Mouse (Mus musculus) left cerebral cortex, postnatal 10 days (tissue): ENCODE results near the gene Ncaph. TPM values are rescaled to one million over a fixed set of nuclear protein-coding genes. Genes with fewer than 3 reads are reported as not detected.
"Not testable (repeated sequence)": the region's sequence is repeated elsewhere in the genome, so short reads cannot be mapped to it uniquely, and the experiment has no call there.

Experiments
- DNase-seq, 2 experiments: peaks; one replicate each; pipeline ENCODE4 v3.0.0; 2021 to 2022; ENCODE audit warnings: low spot score in 2 of 2, mixed read lengths in 1 of 2; ENCODE audit errors: extremely low spot score in 1 of 2
- intact Hi-C: fragments of 180-260 bp; cut with DNase I; formaldehyde crosslinking; loops from one replicate; pipeline ENCODE4 v1.15.1; 2025
- total RNA-seq, 2 experiments: library from RNA; stranded (reverse); gene quantifications; 2 replicates each; pipeline ENCODE4 v1.2.3; 2021

The Ncaph gene
- total RNA-seq, 2 experiments from 2014 or later = 6.0 to 6.7 TPM

- intact Hi-C loops = no loop called here
- DNase-seq = no peak
These were observed 24.8 kb downstream of the Ncaph start for GRCm38 (mm10) chr2:127108986-127109385.

DNA sequence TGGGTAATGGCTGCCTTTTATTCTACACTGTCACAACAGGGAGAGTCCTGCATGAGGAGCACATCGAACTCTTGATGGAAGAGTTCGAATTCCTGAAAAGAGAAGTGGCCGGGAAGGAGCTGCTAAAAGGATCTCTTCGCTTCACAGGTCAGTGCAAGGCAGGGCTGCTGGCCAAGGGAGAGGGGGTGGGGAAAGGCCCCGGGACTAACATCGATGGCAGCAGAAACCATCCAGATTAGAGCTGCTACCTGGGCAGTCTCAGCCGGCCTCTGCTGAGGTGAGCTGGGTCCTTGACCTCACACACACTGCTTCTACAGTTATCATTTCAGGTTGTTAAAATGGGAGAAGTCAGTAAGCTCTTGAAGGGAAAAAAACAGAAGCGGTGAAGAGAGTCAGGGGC, 41.8 kb downstream of the Ncaph start:
- intact Hi-C loops = loop anchor here (10.0 kb wide), 1 partner anchor 113 kb away; the partner anchor contains the start of genes 1810024B03Rik and Snrnp200
- DNase-seq = no peak

DNA sequence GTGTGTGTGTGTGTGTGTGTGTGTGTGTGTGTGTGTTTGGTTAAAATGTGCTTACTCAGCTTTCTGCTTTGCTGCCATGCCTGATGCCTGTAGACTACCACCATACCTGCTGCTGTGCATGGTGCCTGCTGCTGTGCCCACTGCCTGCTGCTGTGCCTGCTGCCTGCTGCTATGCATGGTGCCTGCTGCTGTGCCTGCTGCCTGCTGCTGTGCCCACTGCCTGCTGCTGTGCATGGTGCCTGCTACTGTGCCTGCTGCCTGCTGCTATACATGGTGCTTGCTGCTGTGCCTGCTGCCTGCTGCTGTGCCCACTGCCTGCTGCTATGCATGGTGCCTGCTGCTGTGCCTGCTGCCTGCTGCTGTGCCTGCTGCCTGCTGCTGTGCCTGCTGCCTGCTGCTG, 43.6 kb downstream of the Ncaph start:
- not testable (repeated sequence) for DNase-seq
- intact Hi-C loops = loop anchor here (10.0 kb wide), 1 partner anchor 115 kb away; the partner anchor contains the start of genes 1810024B03Rik and Snrnp200

- intact Hi-C loops = no loop called here
These were observed 47.5 kb downstream of the Ncaph start for GRCm38 (mm10) chr2:127086235-127086634.

GRCm38 (mm10) chr2:127080591-127081218, 53.0 kb downstream of the Ncaph start:
- DNase-seq = no peak
- intact Hi-C loops = no loop called here

More at GRCm38 (mm10) chr2:127086235-127086634, 47.5 kb downstream of the Ncaph start:
- DNase-seq = no peak

DNA sequence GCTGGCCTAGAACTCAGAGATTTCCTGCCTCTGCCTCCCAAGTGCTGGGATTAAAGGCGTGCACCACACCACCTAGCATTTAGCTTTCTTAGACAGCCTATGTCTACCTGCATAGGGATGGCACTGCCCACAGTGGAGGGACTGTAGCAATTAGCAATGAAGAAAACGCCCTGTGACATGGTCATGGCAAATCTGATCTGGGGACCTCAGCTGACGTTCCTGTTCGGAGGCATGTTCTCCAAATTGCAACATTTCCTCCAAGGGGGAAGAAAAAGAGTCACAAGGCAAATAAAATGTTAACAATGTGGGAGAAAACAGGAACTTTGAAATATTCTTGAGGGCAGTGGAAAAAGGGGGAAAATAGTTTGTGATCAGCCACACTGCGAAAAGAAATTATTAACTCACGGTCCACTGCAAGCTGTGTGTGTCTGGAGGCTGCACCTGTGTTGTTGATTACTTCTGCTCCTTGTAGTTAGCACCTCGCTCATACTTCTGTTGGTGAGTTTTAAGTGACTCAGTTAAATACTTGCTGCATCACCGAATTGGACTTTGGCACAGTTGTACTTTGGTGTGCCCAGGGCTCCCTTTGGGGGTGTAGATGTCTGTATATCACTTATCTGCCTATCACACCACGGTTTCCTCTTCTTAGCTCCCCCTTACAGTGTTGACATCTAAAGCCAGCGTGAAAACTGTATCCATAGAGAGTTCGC, 53.7 kb downstream of the Ncaph start:
- intact Hi-C loops = no loop called here
- no peak for DNase-seq

DNA sequence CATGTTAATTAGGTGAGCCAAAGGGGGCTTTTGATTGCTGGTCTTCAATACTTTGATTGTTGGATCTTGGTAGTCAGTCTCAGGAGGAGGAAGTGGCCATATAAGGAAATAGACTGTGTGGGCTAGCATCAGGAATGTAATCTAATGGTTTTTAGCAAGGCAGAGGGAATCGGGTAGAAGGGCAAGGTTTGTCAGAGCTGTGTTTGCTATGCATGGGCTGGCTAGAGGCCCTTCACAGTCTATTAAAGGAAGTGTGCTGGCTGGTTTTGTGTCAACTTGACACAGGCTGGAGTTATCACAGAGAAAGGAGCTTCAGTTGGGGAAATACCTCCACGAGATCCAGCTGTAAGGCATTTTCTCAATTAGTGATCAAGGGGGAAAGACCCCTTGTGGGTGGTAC, 54.7 kb downstream of the Ncaph start:
- intact Hi-C loops = not testable (repeated sequence)

DNA sequence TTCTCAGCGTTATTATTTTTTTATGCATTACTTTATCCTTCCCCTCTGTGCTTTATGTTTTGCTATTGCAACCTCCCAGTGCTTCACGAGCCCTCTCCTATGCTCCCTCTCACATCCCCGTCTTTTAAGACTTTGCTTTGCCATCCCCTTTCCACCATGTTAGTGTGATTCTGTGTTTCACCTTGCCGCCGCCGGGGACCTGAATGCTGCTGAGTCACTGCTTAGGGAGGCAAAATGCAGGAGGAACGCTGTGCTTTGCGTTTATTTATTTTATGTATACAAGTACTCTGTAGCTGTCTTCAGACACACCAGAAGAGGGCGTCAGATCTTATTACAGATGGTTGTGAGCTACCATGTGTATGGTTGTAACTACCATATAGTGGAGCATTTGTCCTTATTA, 56.1 kb downstream of the Ncaph start:
- intact Hi-C loops = no loop called here
- DNase-seq = no peak

More for the DNA sequence above, 54.7 kb downstream of the Ncaph start:
- DNase-seq = not testable (repeated sequence)

- no peak for DNase-seq
- intact Hi-C loops = no loop called here
These were observed 59.6 kb downstream of the Ncaph start for GRCm38 (mm10) chr2:127074116-127074515.

DNA sequence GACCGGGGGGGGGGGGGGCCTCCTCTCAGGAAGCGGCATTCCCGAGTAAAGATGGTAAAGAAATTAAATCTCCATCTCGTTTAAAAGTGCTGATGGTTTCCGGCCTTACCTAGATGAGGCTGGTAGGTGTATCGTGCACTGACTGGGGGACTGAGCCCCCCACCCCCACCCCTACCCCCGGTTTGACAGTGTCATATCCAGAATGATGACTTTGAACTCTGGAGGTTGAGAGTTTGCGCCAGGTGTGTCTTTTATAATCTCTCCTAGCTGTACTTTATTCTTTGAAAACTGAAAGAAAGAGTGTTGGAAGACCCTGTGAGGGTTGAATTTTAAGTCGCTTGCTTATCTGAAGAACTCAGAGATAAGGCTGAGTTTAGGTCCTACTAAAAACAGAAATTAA, 62.9 kb downstream of the Ncaph start:
- intact Hi-C loops = no loop called here
- no peak for DNase-seq

GRCm38 (mm10) chr2:127070435-127070841, 63.3 kb downstream of the Ncaph start, which contains the start of gene Blvra:
TSS of gene Blvra (plus strand) at chr2:127070665.
- DNase-seq = peak; percentile 85 to 90
- intact Hi-C loops = no loop called here

DNA sequence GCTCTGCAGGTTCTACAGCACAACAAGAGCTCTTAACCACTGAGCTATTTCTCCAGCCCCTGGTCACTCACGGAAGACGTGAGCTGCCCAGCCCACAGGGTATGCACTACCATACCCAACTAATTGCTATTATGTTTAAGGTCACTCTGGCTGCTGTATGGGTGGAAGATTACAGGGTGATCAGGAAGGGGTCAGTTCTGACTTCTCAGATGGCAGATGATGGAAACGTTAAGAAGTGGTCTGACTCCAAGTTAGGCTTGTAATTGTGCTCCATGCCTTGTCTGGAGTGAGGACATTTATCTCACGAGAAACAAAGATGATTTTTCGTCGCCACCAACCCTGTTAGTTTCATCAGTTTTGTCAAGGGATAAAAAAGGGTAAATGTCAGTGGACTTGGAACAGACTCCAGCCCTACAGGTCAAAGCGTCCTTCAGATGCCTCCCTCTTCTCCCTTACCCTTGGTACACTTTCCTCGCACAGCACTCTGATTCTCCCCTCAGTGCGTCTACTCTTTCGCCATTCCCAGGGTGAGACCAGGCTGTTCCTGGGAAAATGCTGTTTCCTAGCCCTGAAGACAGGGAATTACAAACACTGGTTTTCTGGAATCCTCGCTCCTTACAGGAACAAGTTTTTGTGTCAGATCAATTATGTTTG, 63.8 kb downstream of the Ncaph start:
- no peak for DNase-seq
- intact Hi-C loops = no loop called here

DNA sequence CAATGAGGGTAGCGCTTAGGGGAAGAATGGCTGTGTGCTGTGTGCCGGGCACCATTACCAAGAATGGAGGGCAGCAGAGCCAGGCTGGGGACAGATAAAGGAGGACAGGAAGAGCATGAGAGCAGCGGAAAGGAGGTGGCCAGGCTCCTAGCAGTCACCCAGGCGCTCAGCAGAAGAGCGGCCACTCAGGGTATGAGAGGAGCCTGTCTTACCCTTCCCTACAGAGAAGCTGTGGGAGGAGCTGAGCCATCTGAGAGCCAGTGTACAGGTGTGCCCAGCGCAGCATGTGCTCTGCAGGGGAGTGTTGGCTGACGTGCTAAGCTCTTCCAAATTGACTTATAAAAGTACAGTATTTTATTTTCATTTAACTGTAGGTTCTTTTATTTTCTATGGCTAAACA, 64.9 kb downstream of the Ncaph start:
- intact Hi-C loops = no loop called here
- no peak for DNase-seq

GRCm38 (mm10) chr2:127061471-127061870, 72.3 kb downstream of the Ncaph start:
- no peak for DNase-seq
- intact Hi-C loops = no loop called here

Other genes with a start within 250 kb of the Ncaph start
- gene Sppl2a, start 200.7 kb downstream of the Ncaph start, total RNA-seq = 10 to 100 TPM; 26.8 to 29.2 TPM
- gene Ap4e1, start 125.2 kb downstream of the Ncaph start, total RNA-seq = 10 to 100 TPM; 13.9 to 14.6 TPM
- 10 to 100 TPM; 21.0 to 24.6 TPM for gene Blvra, start 63.3 kb downstream of the Ncaph start, total RNA-seq
- 1 to 10 TPM; 5.7 to 6.8 TPM for gene Itpripl1, start 9.5 kb upstream of the Ncaph start, total RNA-seq
- gene 1810024B03Rik, start 74.3 kb upstream of the Ncaph start, total RNA-seq = under 1 TPM; 0.67 to 0.81 TPM
- gene Snrnp200, start 74.4 kb upstream of the Ncaph start, total RNA-seq = 10 to 100 TPM; 82.6 to 85.2 TPM
- gene Ciao1, start 113.9 kb upstream of the Ncaph start, total RNA-seq = 10 to 100 TPM; 62.5 to 66.0 TPM
- 100 to 1,000 TPM; 115 to 118 TPM for gene Tmem127, start 114.0 kb upstream of the Ncaph start, total RNA-seq
- 100 to 1,000 TPM; 189 to 201 TPM for gene Stard7, start 136.3 kb upstream of the Ncaph start, total RNA-seq
- 1 to 10 TPM; 4.5 to 6.1 TPM for gene Dusp2, start 202.2 kb upstream of the Ncaph start, total RNA-seq
- gene Astl, start 204.7 kb upstream of the Ncaph start, total RNA-seq = not detected
- under 1 TPM; 0.45 to 0.81 TPM for gene Adra2b, start 229.3 kb upstream of the Ncaph start, total RNA-seq